Mouse (Mus musculus) G1E (cell line): Measurements from ENCODE around the gene Smyd4. TPM values are rescaled to one million over a fixed set of nuclear protein-coding genes. Genes with fewer than 3 reads are reported as not detected.

Source experiments
- ATAC-seq: 2 replicates; pipeline ENCODE4 v1.8.0; 2016; ENCODE audit warnings: mild to moderate bottlenecking; ENCODE audit not compliant: insufficient number of reproducible peaks, poor library complexity, low FRiP score, severe bottlenecking; ENCODE audit errors: extremely low read depth
- DNase-seq: peaks from one replicate; pipeline ENCODE4 v3.0.0; 2012; ENCODE audit warnings: low spot score
- H3K27me3 ChIP-seq: 2 replicates; pipeline ENCODE4 v1.6.1; 2012; ENCODE audit warnings: mild to moderate bottlenecking, low read length, inconsistent platforms; ENCODE audit not compliant: insufficient read depth
- H3K36me3 ChIP-seq: replicated peaks from 2 replicates; pipeline ENCODE3; 2012; ENCODE audit warnings: mild to moderate bottlenecking, inconsistent platforms
- H3K4me1 ChIP-seq: 2 replicates; pipeline ENCODE4 v1.6.1; 2012; ENCODE audit warnings: low read depth, low read length, inconsistent platforms, mixed read lengths; ENCODE audit not compliant: insufficient read depth
- H3K4me3 ChIP-seq: 2 replicates; pipeline ENCODE4 v1.5.1; 2012; ENCODE audit warnings: low read depth, mild to moderate bottlenecking, inconsistent platforms, low read length, moderate library complexity, mixed read lengths
- H3K9me3 ChIP-seq: replicated peaks from 2 replicates; pipeline ENCODE4 v1.6.1; 2012; ENCODE audit warnings: inconsistent platforms
- CTCF ChIP-seq: IDR thresholded peaks from 2 replicates; pipeline ENCODE4 v1.5.1; 2012; ENCODE audit warnings: low read depth, low read length, inconsistent platforms, mixed read lengths
- GATA1 ChIP-seq: IDR thresholded peaks from 2 replicates; pipeline ENCODE4 v1.6.1; 2012; ENCODE audit warnings: borderline replicate concordance, low read length, inconsistent platforms, mixed read lengths
- GATA2 ChIP-seq: IDR thresholded peaks from 2 replicates; pipeline ENCODE4 v1.6.1; 2012; ENCODE audit warnings: low read depth, low read length, inconsistent platforms, borderline replicate concordance
- POLR2AphosphoS5 ChIP-seq: IDR thresholded peaks from 2 replicates; pipeline ENCODE4 v1.6.1; 2012; ENCODE audit warnings: low read depth, low read length, inconsistent platforms; ENCODE audit not compliant: insufficient replicate concordance
- TAL1 ChIP-seq: conservative IDR thresholded peaks from 2 replicates; pipeline ENCODE4 v1.6.1; 2012; ENCODE audit warnings: low read depth, low read length, inconsistent platforms, mixed read lengths
- polyA plus RNA-seq: library from polyadenylated mRNA; stranded (reverse); fragments of >175 nt; gene quantifications from 2 replicates; pipeline ENCODE4 v1.2.3, GENCODE M21; 2012
- total RNA-seq, 2 experiments: library from RNA; stranded (forward) in 1 of 2; stranded (reverse) in 1 of 2; fragments of 200-1000 nt in 1 of 2; fragments of >200 nt in 1 of 2; fragmentation: Nextera tagmentation in 1 of 2; gene quantifications; 2 replicates each; pipeline ENCODE4 v1.2.3; 2014 to 2017

Smyd4 gene
- total and polyA plus RNA-seq, 3 experiments = 1.1 to 15.0 (median 12.4) TPM

GRCm38 (mm10) chr11:75310813-75311212 lies 37.4 kb upstream of the Smyd4 start:
- H3K4me3 ChIP-seq = no peak overlapping the region
- peaks cover 30% of the 10 kb centered on the region for H3K4me1 ChIP-seq
- TF ChIP-seq GATA2 (no peak), TAL1 (no peak), GATA1 (no peak), CTCF (no peak), POLR2AphosphoS5 (no peak)
- H3K9me3 ChIP-seq = no peaks in the 10 kb centered on the region
- H3K27me3 ChIP-seq = no peaks in the 10 kb centered on the region
- no peak for DNase-seq
- peaks cover 99% of the 10 kb centered on the region for H3K36me3 ChIP-seq
- no peak for ATAC-seq

GRCm38 (mm10) chr11:75311751-75312150 lies 36.5 kb upstream of the Smyd4 start:
- TF ChIP-seq CTCF (no peak), GATA2 (no peak), TAL1 (no peak), GATA1 (no peak), POLR2AphosphoS5 (no peak)
- H3K4me1 ChIP-seq = peaks cover 23% of the 10 kb centered on the region
- no peak for ATAC-seq

GRCm38 (mm10) chr11:75313834-75314233 lies 34.4 kb upstream of the Smyd4 start:
- no peaks in the 10 kb centered on the region for H3K9me3 ChIP-seq
- ATAC-seq = peak; percentile 63
- H3K4me3 ChIP-seq = no peak overlapping the region
- H3K4me1 ChIP-seq = peaks cover 19% of the 10 kb centered on the region
- peaks cover 95% of the 10 kb centered on the region for H3K36me3 ChIP-seq
- peak; percentile 41 for DNase-seq
- no peak for TF ChIP-seq GATA2
- TF ChIP-seq TAL1 = peak; percentile 63
- TF ChIP-seq POLR2AphosphoS5 = no peak
- no peak for TF ChIP-seq GATA1
- TF ChIP-seq CTCF = no peak
- H3K27me3 ChIP-seq = no peaks in the 10 kb centered on the region

More at GRCm38 (mm10) chr11:75311751-75312150, 36.5 kb upstream of the Smyd4 start:
- Histone ChIP-seq H3K9me3 (no peaks in the 10 kb centered on the region), H3K36me3 (peaks cover 97% of the 10 kb centered on the region), H3K27me3 (no peaks in the 10 kb centered on the region), H3K4me3 (no peak overlapping the region)
- no peak for DNase-seq

DNA sequence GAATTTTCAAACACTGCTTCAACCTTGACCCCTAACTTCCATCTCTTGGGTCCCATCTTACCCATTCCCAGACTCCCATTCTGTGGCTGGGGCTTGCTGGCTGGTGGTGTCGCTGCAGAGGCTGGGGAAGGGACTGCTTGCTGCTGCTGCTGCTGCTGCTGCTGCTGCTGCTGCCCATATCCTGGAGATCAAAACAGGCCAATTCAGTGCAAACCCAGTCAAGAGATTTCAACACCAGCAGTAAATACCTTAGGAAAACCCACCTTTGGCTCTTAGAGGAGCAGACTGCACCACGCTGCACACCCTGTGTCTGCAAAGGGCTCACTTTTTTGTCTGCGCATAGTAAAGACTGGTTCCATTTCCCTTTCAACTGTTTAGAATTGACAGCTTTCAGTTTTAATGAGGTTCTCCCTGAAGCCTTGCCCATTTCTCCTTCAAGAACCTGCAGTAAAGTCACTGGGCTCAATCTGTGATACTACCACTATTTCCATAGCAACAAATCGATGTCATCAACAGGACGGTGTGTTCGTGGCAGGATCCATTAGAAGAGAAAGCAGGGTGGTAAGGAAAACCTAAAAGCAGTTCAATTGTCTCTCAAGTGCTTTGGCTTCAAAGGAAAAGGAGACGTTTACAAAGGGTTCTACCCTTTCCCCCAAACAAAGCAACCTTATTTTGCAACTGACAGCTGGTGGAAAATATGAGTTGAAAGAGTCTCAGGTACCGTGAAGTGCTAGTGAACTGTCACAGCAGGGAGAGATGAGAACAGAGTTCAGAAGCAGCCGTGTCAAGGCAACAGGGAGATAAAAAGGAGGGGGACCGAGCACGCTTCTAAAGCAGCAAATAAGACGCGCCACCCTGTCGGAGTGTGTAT lies 29.6 kb upstream of the Smyd4 start:
- H3K4me3 ChIP-seq = no peak overlapping the region
- H3K36me3 ChIP-seq = peaks cover 90% of the 10 kb centered on the region
- TF ChIP-seq GATA1 (no peak), CTCF (no peak), POLR2AphosphoS5 (no peak), GATA2 (no peak), TAL1 (no peak)
- H3K27me3 ChIP-seq = no peaks in the 10 kb centered on the region
- H3K9me3 ChIP-seq = no peaks in the 10 kb centered on the region
- ATAC-seq = no peak
- H3K4me1 ChIP-seq = peaks cover 29% of the 10 kb centered on the region
- no peak for DNase-seq

DNA sequence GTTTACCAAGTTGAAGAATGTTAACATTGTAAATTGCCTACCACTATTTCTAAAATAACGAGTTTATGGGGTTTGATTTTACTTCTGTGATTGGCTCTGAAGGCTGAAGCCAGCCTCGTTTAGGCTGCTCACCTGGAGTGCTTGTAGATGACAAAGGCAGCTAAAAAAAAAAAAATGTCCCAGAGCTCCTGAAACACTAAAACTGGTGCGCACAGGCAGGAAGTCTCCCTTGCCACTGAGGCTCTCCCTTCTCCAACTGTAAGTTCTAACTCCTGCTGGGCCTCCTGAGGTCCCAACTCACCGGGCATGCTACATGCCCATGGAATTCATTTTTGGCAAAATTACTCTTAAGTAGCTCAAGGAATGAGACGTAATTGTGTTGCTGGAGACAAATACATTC lies 29.0 kb upstream of the Smyd4 start:
- H3K9me3 ChIP-seq = no peaks in the 10 kb centered on the region
- peaks cover 24% of the 10 kb centered on the region for H3K4me1 ChIP-seq
- no peak for DNase-seq
- H3K27me3 ChIP-seq = no peaks in the 10 kb centered on the region
- ATAC-seq = no peak
- H3K36me3 ChIP-seq = peaks cover 88% of the 10 kb centered on the region
- TF ChIP-seq POLR2AphosphoS5 = no peak
- TF ChIP-seq GATA1 = no peak
- no peak for TF ChIP-seq GATA2
- no peak for TF ChIP-seq CTCF
- no peak for TF ChIP-seq TAL1
- H3K4me3 ChIP-seq = no peak overlapping the region

GRCm38 (mm10) chr11:75323326-75323737 lies 24.9 kb upstream of the Smyd4 start:
- DNase-seq = no peak
- ATAC-seq = no peak
- Histone ChIP-seq H3K4me3 (no peak overlapping the region), H3K27me3 (no peaks in the 10 kb centered on the region), H3K4me1 (peaks cover 27% of the 10 kb centered on the region), H3K36me3 (peaks cover 90% of the 10 kb centered on the region), H3K9me3 (no peaks in the 10 kb centered on the region)
- TF ChIP-seq GATA2 (no peak), CTCF (no peak), POLR2AphosphoS5 (no peak)

- peaks cover 27% of the 10 kb centered on the region for H3K4me1 ChIP-seq
- H3K36me3 ChIP-seq = peaks cover 89% of the 10 kb centered on the region
- no peaks in the 10 kb centered on the region for H3K27me3 ChIP-seq
- DNase-seq = no peak
- ATAC-seq = no peak
- TF ChIP-seq TAL1 (no peak), GATA2 (no peak), POLR2AphosphoS5 (no peak), GATA1 (no peak), CTCF (no peak)
- H3K9me3 ChIP-seq = no peaks in the 10 kb centered on the region
- H3K4me3 ChIP-seq = no peak overlapping the region
Measured at GRCm38 (mm10) chr11:75324433-75324832, 23.8 kb upstream of the Smyd4 start.
